Mouse (Mus musculus): Measurements from ENCODE around the gene Ube2s.

GRCm38 (mm10) chr7:4792278-4793212 is 19.8 kb downstream of the Ube2s start, which contains the start of gene Rpl28:
- TF ChIP-seq CTCF (IDR thresholded peaks at IDR 0.05; ENCODE audit: low read depth, low read length) (no peak), POLR2A (IDR thresholded peaks at IDR 0.05; ENCODE audit: insufficient read depth, low read length) (peak; percentile 83), EP300 (IDR thresholded peaks at IDR 0.05; ENCODE audit: insufficient read depth, low read depth, low read length) (no peak)
